Mouse (Mus musculus): ENCODE measurements around the gene Pla2g10. TPM values are rescaled to one million over a fixed set of nuclear protein-coding genes. Genes with fewer than 3 reads are reported as not detected.
"Not testable (repeated sequence)": the region's sequence is repeated elsewhere in the genome, so short reads cannot be mapped to it uniquely, and the experiment has no call there.

Gene Pla2g10
- polyA plus RNA-seq, 1 experiment from 2014 or later: 0.17 TPM

DNA sequence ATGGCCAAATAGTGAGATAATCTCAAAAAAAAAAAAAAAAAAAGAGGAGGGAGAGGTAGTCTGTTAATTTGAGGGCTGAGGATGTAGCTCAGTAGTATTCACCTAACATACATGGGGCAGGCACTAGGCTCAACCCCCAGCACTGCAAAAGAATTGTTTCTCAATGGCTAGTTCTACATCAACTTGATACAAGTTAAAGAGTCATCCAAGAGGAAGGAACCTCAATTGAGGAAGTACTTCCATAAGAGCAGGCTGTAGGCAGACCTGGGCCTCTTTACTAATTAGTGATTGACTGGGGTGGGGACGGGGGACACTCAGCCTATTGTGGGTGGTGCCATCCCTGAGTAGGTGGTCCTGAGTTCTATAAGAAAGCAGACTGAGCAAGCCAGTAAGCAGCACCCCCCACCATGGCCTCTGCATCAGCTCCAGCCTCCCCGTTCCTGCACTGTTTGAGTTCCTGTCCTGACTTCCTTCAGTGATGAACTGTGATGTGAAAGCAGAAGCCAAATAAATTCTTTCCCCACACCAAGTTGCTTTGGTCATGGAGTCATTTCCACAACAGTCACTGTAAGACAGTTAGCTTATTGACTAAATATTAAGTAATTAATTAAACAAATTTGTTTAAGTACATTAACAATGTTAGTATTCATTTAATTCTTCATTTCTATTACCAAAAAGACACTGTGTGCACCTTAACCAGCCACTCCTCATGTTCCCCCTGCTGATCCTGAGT lies 13.8 kb downstream of the Pla2g10 start:
- Histone ChIP-seq H3K4me2 (no peak overlapping the region), H3K9ac (no peak overlapping the region), H3K27ac (no peak overlapping the region), H3K9me3 (no peaks in the 10 kb centered on the region), H3K36me3 (replicated peaks) (no peaks in the 10 kb centered on the region), H3K4me3 (replicated peaks) (no peak overlapping the region), H3K4me1 (no peaks in the 10 kb centered on the region), H3K27me3 (no peaks in the 10 kb centered on the region)
- no peak for ATAC-seq (ENCODE audit: low FRiP score)
- WGBS: 75% methylated on average over 2 of the region's 2 CpGs

DNA sequence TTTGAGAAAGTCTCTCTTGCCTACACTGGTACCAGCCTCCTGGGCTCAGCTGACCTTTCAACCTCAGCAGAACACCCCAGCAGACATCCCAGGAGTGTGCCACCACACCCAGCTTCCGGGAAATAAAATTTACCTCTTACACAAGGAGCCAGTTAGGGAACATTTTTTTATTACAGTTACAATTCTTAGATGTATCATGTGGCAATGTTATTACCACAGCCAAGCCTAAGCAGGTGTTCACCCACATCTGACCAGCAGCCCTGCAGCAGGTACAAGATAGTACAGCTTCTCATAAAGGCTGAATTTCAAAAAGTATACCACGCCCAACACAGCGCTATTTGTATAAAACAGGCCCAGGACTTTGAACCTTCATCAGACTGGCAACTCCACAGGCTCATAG lies 15.9 kb downstream of the Pla2g10 start:
- no peak overlapping the region for H3K9ac ChIP-seq
- no peaks in the 10 kb centered on the region for H3K4me1 ChIP-seq
- WGBS: 94% methylated on average over 3 of the region's 3 CpGs

DNA sequence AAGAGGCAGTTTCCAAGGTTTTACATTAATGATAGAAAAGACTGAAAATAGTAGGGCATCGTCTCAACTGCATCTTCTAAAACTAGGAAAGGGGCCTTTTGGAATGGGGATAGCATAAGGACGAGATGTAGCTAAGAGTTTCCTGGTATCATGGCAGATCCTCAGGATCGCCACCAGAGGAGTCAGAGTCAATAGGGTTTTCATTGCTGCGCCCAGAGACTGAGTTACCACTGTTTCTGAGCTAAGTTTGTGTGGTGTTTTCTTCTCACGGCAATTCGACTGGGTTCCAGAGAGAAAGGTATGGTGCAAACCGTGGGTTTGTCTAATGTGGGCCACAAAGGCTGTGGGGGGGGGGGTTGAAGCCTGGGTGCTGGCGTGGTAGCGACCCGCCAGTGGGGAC lies 26.1 kb downstream of the Pla2g10 start:
- Histone ChIP-seq H3K9ac (no peak overlapping the region), H3K27ac (no peak overlapping the region), H3K4me2 (no peak overlapping the region), H3K4me3 (replicated peaks) (no peak overlapping the region), H3K9me3 (no peaks in the 10 kb centered on the region), H3K4me1 (no peaks in the 10 kb centered on the region), H3K36me3 (replicated peaks) (peaks cover 33% of the 10 kb centered on the region), H3K27me3 (no peaks in the 10 kb centered on the region)
- 88% methylated on average over 9 of the region's 10 CpGs for WGBS
- no peak for ATAC-seq (ENCODE audit: low FRiP score)

More for the DNA sequence above, 15.9 kb downstream of the Pla2g10 start:
- no peak for ATAC-seq (ENCODE audit: low FRiP score)
- Histone ChIP-seq H3K4me3 (replicated peaks) (no peak overlapping the region), H3K36me3 (replicated peaks) (no peaks in the 10 kb centered on the region), H3K9me3 (no peaks in the 10 kb centered on the region), H3K4me2 (no peak overlapping the region), H3K27me3 (no peaks in the 10 kb centered on the region), H3K27ac (no peak overlapping the region)

DNA sequence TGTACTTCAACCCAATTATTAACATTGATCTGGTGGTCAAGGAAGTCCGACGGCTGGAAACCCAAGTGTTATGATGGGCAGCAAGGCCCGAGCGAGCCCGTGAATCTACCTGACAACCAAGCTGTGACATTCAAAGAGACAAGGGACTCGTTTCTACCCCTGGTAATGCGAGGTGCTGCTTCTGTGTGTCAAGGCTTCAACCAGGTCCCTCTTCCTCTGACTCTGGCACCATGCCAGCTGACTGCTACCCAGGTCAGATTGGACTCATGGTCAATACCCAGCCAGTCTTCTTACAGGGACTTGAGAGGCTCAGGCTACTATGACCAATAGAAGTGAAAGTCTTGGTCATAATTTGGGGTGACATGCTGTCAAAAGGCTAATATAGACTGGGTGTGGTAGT lies 28.6 kb downstream of the Pla2g10 start:
- WGBS: 95% methylated on average over 7 of the region's 7 CpGs
- no peak for ATAC-seq (ENCODE audit: low FRiP score)
- no peak overlapping the region for H3K4me3 ChIP-seq (replicated peaks)
- H3K27me3 ChIP-seq: no peaks in the 10 kb centered on the region
- H3K27ac ChIP-seq: no peak overlapping the region
- H3K9me3 ChIP-seq: no peaks in the 10 kb centered on the region
- no peak overlapping the region for H3K9ac ChIP-seq
- no peaks in the 10 kb centered on the region for H3K4me1 ChIP-seq
- peaks cover 57% of the 10 kb centered on the region for H3K36me3 ChIP-seq (replicated peaks)
- H3K4me2 ChIP-seq: no peak overlapping the region

DNA sequence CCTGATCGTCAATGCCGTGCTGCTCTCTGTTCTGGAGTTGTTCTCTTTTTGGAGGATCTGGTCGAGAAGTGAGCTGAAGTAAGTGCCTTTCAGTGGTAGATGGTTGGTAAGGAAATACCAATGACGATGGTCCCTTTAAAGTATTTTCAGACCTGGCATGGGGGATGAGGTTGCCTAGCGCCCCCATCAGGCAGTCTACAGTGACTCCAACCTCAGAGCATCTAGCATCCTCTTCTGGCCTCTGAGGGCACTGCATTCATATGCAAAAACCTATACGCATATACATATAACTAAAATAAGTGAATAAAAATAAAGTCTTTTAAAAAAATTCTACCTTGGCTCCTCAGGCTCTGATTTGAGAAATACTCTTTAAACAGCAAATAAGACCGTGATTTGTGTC lies 31.8 kb downstream of the Pla2g10 start:
- Histone ChIP-seq H3K9ac (no peak overlapping the region), H3K4me1 (no peaks in the 10 kb centered on the region), H3K4me2 (no peak overlapping the region), H3K36me3 (replicated peaks) (peaks cover 69% of the 10 kb centered on the region), H3K9me3 (no peaks in the 10 kb centered on the region), H3K4me3 (replicated peaks) (no peak overlapping the region), H3K27ac (no peak overlapping the region), H3K27me3 (no peaks in the 10 kb centered on the region)
- WGBS: 93% methylated on average over 7 of the region's 7 CpGs
- no peak for ATAC-seq (ENCODE audit: low FRiP score)

DNA sequence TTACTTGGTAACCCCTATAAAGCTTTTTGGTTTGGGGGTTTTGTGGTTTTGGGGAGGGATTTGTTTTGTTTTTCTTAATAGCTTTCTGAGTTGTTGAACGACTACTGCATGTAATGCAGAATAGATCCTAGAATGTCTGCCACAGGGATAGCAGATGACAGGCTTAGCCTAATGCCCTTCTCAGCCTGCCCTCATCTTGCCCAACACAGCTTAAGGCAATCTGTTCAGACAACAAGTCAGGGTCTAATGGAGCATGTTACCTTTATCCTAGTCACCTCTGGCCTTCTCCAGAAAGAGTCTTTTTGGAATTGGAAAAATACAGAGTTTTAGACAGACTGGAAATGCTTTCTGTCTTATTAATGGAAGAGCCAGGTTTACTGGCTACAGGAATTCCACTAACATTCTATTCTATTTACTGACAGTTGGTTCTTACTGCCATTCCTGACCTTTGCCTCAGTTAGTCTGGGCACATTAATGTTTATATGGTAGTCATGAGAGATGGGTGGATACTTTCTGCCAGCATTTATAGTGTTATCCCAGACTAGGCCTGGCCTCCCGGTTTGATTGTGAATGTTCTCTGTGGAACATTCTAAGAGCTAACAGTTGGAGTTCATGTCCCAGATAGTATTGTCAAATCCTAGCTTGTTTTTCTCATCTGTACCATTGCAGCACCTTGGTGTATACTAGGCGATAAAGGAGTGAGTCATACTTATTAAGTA lies 52.0 kb downstream of the Pla2g10 start:
- Histone ChIP-seq H3K4me1 (no peaks in the 10 kb centered on the region), H3K4me3 (replicated peaks) (no peak overlapping the region), H3K27me3 (no peaks in the 10 kb centered on the region), H3K36me3 (replicated peaks) (peaks cover 26% of the 10 kb centered on the region), H3K27ac (no peak overlapping the region), H3K4me2 (no peak overlapping the region), H3K9me3 (no peaks in the 10 kb centered on the region), H3K9ac (no peak overlapping the region)
- no peak for ATAC-seq (ENCODE audit: low FRiP score)
- 91% methylated on average over 3 of the region's 3 CpGs for WGBS

DNA sequence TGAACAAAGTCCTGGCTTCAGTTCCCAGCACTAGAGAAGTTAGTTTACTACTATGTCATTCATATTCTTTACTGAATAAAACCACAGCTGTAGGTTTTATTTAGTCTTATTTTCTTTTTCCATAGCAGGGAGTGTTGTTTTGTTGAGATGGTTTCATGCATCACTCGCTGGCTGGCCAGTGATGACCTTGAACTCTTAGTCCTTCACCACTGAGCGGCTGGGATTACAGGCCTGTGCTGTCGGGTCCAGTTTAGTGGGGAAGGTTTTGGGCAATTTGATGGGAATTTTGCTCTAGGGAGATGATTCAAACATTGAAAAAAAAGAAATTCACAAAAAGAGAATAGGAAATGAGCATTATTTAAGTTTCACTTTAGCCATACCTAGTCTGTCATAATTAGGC lies 56.3 kb downstream of the Pla2g10 start:
- Histone ChIP-seq H3K9me3 (no peaks in the 10 kb centered on the region), H3K9ac (no peak overlapping the region), H3K4me3 (replicated peaks) (no peak overlapping the region), H3K27me3 (no peaks in the 10 kb centered on the region), H3K4me2 (no peak overlapping the region), H3K27ac (no peak overlapping the region), H3K4me1 (peaks cover 16% of the 10 kb centered on the region), H3K36me3 (replicated peaks) (peaks cover 24% of the 10 kb centered on the region)
- ATAC-seq (ENCODE audit: low FRiP score): no peak
- 91% methylated on average over 3 of the region's 3 CpGs for WGBS

DNA sequence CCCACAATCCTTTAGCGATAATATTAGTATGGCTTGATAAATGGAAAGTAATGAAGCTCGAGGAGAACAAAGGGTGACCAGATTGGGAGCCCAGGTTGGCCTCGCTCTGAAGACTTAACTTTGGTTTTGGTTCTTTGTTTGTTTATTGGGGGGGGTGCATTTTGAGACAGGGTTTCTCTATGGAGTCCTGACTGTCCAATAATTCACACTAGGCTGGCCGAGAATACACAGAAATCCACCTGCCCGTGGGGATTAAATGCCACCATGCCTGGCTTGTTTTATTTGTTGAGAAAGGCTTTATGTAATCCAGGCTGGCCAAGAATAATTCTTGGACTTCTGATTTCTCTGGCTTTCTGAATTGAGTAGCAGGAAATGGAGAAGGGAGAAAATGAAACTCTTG lies 57.7 kb downstream of the Pla2g10 start:
- Histone ChIP-seq H3K9me3 (no peaks in the 10 kb centered on the region), H3K9ac (no peak overlapping the region), H3K4me2 (peak overlapping the region; percentile 83), H3K4me1 (peaks cover 20% of the 10 kb centered on the region), H3K27me3 (no peaks in the 10 kb centered on the region), H3K4me3 (replicated peaks) (peak overlapping the region; percentile 95; the same call in 1 of the 2 replicates), H3K27ac (no peak overlapping the region), H3K36me3 (replicated peaks) (peaks cover 19% of the 10 kb centered on the region)
- WGBS: 77% methylated on average over 5 of the region's 5 CpGs
- no peak for ATAC-seq (ENCODE audit: low FRiP score)

DNA sequence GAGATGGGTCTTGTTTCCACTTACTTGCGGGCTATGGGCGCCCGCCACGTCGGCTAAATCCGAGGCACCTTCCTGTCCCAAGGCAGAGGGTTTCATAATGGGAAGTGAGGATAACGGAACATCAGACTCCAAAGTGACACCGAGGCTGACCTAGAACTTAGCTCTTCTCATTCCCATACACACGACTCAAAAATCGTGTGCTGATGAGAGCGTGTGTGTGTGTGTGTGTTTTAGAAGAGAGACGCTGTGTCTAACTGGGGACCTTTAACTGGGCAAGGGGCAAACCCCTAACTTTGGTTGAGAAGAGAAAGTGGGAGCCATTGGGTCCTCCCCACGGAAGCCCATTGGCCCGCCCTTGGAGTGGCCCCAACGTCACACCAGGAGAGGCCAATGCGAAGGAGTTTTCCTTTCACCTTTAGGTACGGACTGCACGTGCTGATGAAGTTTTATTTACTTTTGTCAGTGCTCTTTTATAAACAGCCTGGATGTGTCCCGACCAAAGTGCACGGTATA lies 58.3 kb downstream of the Pla2g10 start:
- Histone ChIP-seq H3K4me2 (peak overlapping the region; percentile 83), H3K4me1 (peaks cover 23% of the 10 kb centered on the region), H3K4me3 (replicated peaks) (peak overlapping the region; percentile 95), H3K27ac (peak overlapping the region; percentile 82; the same call in 1 of the 2 replicates), H3K9ac (peak overlapping the region; percentile 94), H3K9me3 (no peaks in the 10 kb centered on the region), H3K36me3 (replicated peaks) (peaks cover 12% of the 10 kb centered on the region), H3K27me3 (no peaks in the 10 kb centered on the region)
- ATAC-seq (ENCODE audit: low FRiP score): peak; percentile 21; the same call in 1 of the 2 replicates
- WGBS: 3% methylated on average over 20 of the region's 20 CpGs

DNA sequence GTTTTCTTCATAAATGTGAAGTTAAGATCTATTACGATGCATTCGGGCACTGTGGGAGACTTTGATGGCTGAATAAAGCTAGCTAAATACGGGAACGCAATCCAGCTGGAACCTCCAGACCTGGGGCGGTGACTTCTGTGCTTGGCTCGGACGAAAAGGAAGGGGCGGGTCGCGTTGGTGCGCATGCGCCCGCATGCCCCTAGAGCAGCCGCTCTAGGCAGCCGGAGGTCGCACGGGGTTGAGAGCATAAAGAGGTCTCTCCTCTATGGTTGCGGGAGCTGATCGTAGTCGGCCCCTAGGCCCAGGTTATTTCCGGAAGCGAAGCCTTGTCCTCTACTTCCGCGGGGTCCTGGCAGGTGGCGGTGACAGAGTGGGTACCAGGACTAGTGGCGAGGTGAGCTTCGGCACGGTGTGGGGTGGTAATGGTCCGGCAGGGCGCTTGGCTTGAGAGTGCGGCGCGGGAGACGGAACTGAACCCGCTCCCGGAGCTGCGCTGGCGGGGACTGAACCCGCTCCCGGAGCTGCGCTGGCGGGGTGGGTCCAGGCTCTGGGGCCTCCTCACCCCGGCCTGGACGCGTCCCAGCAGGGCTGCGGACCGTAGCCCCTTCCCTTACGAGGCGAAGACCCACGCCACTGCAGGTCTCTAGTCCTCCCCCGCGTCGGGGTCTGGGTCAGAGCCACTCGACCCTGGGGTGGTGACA lies 58.9 kb downstream of the Pla2g10 start, which contains the start of the genes Bfar and 3110001I22Rik:
Gene Bfar (plus strand): TSS at position 174 of the 701 bp plus-strand sequence.
Gene 3110001I22Rik (plus strand): TSS at position 245 of the 701 bp plus-strand sequence.
- peak within 1 kb of the TSS; percentile 82 for H3K27ac ChIP-seq
- peak within 1 kb of the TSS; percentile 94 for H3K9ac ChIP-seq
- H3K4me3 ChIP-seq (replicated peaks): peak within 1 kb of the TSS; percentile 95
- peak within 1 kb of the TSS; percentile 83 for H3K4me2 ChIP-seq
- under 1% methylated on average over 54 of the region's 54 CpGs for WGBS
- H3K36me3 ChIP-seq (replicated peaks): peaks cover 6% of the 10 kb centered on the region
- H3K27me3 ChIP-seq: no peaks in the 10 kb centered on the region
- no peaks in the 10 kb centered on the region for H3K9me3 ChIP-seq
- peaks cover 29% of the 10 kb centered on the region for H3K4me1 ChIP-seq
- ATAC-seq (ENCODE audit: low FRiP score): peak; percentile 93

DNA sequence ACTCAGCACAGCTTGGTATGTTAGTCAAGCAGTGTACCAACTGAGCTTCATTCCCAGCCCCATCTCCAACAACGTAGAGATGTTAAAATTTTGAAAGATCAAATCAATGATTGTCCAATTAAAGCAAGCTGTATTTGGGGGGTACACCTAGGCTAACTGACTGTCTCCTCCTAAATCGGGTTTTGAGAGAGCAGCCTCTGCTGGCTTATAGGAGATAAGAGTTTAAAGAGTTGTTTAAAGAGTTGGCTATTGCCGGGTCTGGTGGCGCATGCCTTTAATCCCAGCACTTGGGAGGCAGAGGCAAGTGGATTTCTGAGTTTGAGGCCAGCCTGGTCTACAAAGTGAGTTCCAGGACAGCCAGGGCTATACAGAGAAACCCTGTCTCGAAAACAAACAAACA lies 59.9 kb downstream of the Pla2g10 start:
- peak overlapping the region; percentile 83 for H3K4me2 ChIP-seq
- H3K4me1 ChIP-seq: peaks cover 30% of the 10 kb centered on the region
- not testable (repeated sequence) for H3K27me3 ChIP-seq; H3K36me3 ChIP-seq (replicated peaks); H3K27ac ChIP-seq; H3K4me3 ChIP-seq (replicated peaks); ATAC-seq (ENCODE audit: low FRiP score); H3K9ac ChIP-seq; H3K9me3 ChIP-seq
- WGBS: 80% methylated on average over 5 of the region's 5 CpGs

DNA sequence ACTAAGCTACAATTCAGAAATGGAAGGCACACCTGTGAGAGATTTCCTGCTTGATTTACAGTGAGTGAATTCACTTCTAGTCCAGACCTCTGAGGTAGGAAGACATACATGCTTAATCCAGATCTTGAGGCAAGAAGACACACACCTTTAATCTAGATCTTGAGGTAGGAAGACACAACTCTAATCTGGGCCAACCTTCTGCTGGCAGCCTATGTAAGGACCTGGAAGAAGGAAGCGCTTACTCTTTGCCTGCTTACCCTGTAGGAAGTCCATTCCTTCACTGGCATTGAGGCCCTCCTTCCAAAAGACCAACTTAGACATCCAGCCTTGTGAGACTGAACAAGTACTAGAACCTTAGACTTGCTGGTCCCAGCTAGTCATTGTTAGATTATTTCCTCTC lies 61.5 kb downstream of the Pla2g10 start:
- H3K9me3 ChIP-seq: no peaks in the 10 kb centered on the region

More for the DNA sequence above, 61.5 kb downstream of the Pla2g10 start:
- 93% methylated on average over 1 of the region's 1 CpGs for WGBS
- Histone ChIP-seq H3K27ac (no peak overlapping the region), H3K4me3 (replicated peaks) (no peak overlapping the region), H3K27me3 (no peaks in the 10 kb centered on the region), H3K9ac (no peak overlapping the region), H3K4me1 (peaks cover 30% of the 10 kb centered on the region), H3K4me2 (no peak overlapping the region), H3K36me3 (replicated peaks) (peaks cover 7% of the 10 kb centered on the region)
- no peak for ATAC-seq (ENCODE audit: low FRiP score)

Data from forebrain, embryonic 12.5 days (tissue).